Mouse (Mus musculus): Measurements from ENCODE around the gene Gm10197.

GRCm38 (mm10) chr19:53331882-53332500 lies 39.6 kb downstream of the Gm10197 start:
- no peak for TF ChIP-seq CTCF (IDR thresholded peaks at IDR 0.05; ENCODE audit: borderline replicate concordance, insufficient read depth, low read length)
- TF ChIP-seq POLR2A (IDR thresholded peaks at IDR 0.05; ENCODE audit: low read depth, low read length), result no peak
